Mouse (Mus musculus): ENCODE data around the gene Anapc11. TPM values are rescaled to one million over a fixed set of nuclear protein-coding genes. Genes with fewer than 3 reads are reported as not detected.
A peak's percentile ranks its signal among the peaks of the same experiment; 100 is the strongest.

Gene Anapc11
- polyA plus RNA-seq, 1 experiment, result not detected

DNA sequence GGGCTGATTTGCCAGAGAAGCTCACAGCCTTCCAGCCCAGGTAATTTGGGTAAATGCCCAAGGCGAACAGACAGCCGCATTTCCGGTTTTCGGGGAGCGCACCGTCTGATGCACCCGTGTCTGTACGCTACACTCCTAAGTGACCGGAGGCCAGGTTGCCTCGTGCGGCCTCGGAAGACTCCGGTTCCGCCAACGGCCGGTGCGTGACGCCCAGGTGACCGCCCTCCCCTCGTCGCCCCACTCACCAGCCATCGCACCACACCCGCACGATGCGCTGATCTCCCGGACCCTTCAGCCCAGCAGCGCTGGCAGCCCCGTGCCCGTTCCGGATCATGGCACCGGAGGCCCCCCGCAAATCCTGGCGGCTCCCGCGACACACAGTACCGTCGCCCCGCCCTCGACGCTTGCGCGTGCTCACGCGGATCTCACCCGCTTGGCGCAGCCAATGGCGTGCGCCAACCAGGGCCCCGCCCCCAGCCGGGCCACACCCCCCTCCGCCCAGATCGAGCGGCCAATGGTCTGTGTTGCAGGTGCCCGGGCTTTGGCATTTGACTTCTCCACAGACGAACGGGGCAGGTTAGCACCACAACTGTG lies 19.4 kb downstream of the Anapc11 start, which contains the start of gene Pcyt2:
Gene Pcyt2 (minus strand): TSS at position 418 of the 594 bp plus-strand sequence.
- H3K4me1 ChIP-seq (ENCODE audit: control insufficient read depth, insufficient read depth, low read length), result peaks cover 19% of the 10 kb centered on the region
- peak within 1 kb of the TSS; percentile 59 for H3K27ac ChIP-seq (ENCODE audit: insufficient read depth, low read depth, low read length)
- WGBS, result under 1% methylated on average over 56 of the region's 56 CpGs
- peak within 1 kb of the TSS; percentile 81 for H3K4me3 ChIP-seq (ENCODE audit: insufficient read depth, low read depth, low read length)
- TF ChIP-seq CTCF (IDR thresholded peaks at IDR 0.05; ENCODE audit: insufficient read depth, low read depth, low read length) (no peak), POLR2A (IDR thresholded peaks at IDR 0.05; ENCODE audit: insufficient read depth, low read depth, low read length) (peak; percentile 87)

- WGBS, result 93% methylated on average over 25 of the region's 25 CpGs
- no peak overlapping the region for H3K4me3 ChIP-seq (ENCODE audit: insufficient read depth, low read depth, low read length)
- TF ChIP-seq CTCF (IDR thresholded peaks at IDR 0.05; ENCODE audit: insufficient read depth, low read depth, low read length) (no peak), POLR2A (IDR thresholded peaks at IDR 0.05; ENCODE audit: insufficient read depth, low read depth, low read length) (no peak)
- H3K27ac ChIP-seq (ENCODE audit: insufficient read depth, low read depth, low read length), result no peak overlapping the region
- peaks cover 22% of the 10 kb centered on the region for H3K4me1 ChIP-seq (ENCODE audit: control insufficient read depth, insufficient read depth, low read length)
These were observed 20.7 kb downstream of the Anapc11 start for GRCm38 (mm10) chr11:120618619-120619535.

GRCm38 (mm10) chr11:120620195-120620594 lies 22.0 kb downstream of the Anapc11 start:
- no peak overlapping the region for H3K4me3 ChIP-seq (ENCODE audit: insufficient read depth, low read depth, low read length)
- H3K27ac ChIP-seq (ENCODE audit: insufficient read depth, low read depth, low read length), result no peak overlapping the region
- peaks cover 22% of the 10 kb centered on the region for H3K4me1 ChIP-seq (ENCODE audit: control insufficient read depth, insufficient read depth, low read length)
- TF ChIP-seq POLR2A (IDR thresholded peaks at IDR 0.05; ENCODE audit: insufficient read depth, low read depth, low read length) (no peak), CTCF (IDR thresholded peaks at IDR 0.05; ENCODE audit: insufficient read depth, low read depth, low read length) (no peak)
- WGBS, result 91% methylated on average over 14 of the region's 14 CpGs

DNA sequence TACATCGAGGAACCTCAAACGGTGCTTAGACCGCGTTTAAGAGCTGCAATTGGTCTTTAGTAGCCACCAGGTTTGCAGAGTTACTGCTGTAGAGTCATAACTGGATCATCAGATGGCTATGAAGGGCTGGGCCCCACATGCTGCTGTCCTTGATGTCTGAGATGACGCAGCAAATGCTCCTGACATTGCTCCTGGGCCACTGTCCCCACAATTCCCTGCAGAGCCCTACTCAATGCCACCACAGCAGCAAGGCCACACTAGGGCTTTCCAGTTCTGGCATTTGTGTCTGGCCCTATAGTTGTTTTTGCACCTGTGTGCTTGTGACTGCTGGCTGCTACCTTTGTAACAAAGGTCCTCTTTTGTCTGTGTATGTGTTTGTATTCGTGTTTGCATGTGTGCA lies 24.6 kb downstream of the Anapc11 start:
- no peak for TF ChIP-seq CTCF (IDR thresholded peaks at IDR 0.05; ENCODE audit: insufficient read depth, low read depth, low read length)
- TF ChIP-seq POLR2A (IDR thresholded peaks at IDR 0.05; ENCODE audit: insufficient read depth, low read depth, low read length), result no peak
- 90% methylated on average over 6 of the region's 6 CpGs for WGBS
- H3K27ac ChIP-seq (ENCODE audit: insufficient read depth, low read depth, low read length), result no peak overlapping the region
- no peak overlapping the region for H3K4me3 ChIP-seq (ENCODE audit: insufficient read depth, low read depth, low read length)
- peaks cover 18% of the 10 kb centered on the region for H3K4me1 ChIP-seq (ENCODE audit: control insufficient read depth, insufficient read depth, low read length)

DNA sequence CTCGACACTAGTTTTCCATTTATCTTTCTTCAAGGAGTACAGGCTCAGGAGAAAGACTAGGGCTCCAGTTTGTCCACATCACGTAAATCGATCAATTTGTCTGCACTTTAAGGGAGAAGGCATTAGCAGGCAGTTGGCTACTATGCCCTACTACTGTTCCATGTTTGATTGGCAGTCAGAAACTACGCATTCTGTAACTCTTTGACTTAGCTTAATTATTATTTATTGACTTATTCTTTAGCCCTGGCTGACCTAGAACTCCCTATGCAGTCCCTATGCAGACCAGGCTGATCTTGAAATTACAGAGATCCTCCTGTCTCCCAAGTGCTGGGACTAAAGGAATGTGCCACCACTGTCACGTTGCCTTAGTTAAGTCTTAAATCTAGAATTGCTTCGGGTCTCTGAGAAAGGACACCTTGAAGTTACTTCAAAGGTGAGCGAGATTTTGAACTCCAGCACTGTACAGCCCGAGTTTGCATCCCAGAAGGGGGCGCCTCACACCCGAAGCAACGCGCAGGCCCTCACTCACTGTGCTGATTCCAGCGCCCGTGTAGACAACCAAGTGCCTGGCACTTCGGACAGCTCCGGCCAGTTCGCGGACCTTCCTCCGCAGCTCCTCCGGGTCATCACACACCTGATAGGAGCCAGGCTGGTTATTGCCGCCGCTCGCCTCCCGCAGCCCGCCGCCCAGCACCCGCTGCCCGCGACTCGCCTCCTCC lies 25.9 kb downstream of the Anapc11 start:
- Histone ChIP-seq H3K27ac (ENCODE audit: insufficient read depth, low read depth, low read length) (no peak overlapping the region), H3K4me1 (ENCODE audit: control insufficient read depth, insufficient read depth, low read length) (peaks cover 18% of the 10 kb centered on the region), H3K4me3 (ENCODE audit: insufficient read depth, low read depth, low read length) (peak overlapping the region; percentile 90)
- peak; percentile 43; the same call in 1 of the 2 replicates for TF ChIP-seq CTCF (IDR thresholded peaks at IDR 0.05; ENCODE audit: insufficient read depth, low read depth, low read length)
- TF ChIP-seq POLR2A (IDR thresholded peaks at IDR 0.05; ENCODE audit: insufficient read depth, low read depth, low read length), result no peak
- WGBS, result 12% methylated on average over 29 of the region's 30 CpGs

GRCm38 (mm10) chr11:120624680-120625111 lies 26.5 kb downstream of the Anapc11 start:
- TF ChIP-seq CTCF (IDR thresholded peaks at IDR 0.05; ENCODE audit: insufficient read depth, low read depth, low read length) (no peak), POLR2A (IDR thresholded peaks at IDR 0.05; ENCODE audit: insufficient read depth, low read depth, low read length) (peak; percentile 70)
- Histone ChIP-seq H3K4me3 (ENCODE audit: insufficient read depth, low read depth, low read length) (peak overlapping the region; percentile 90), H3K4me1 (ENCODE audit: control insufficient read depth, insufficient read depth, low read length) (peaks cover 23% of the 10 kb centered on the region), H3K27ac (ENCODE audit: insufficient read depth, low read depth, low read length) (no peak overlapping the region)
- WGBS, result under 1% methylated on average over 53 of the region's 53 CpGs

GRCm38 (mm10) chr11:120625152-120625775 lies 27.0 kb downstream of the Anapc11 start, which contains the start of gene Sirt7:
Sirt7 (minus strand) TSS chr11:120625240.
- 0 out of 2 replicates have a peak within 1 kb of the TSS, but pooled peaks have one; percentile 22 for H3K27ac ChIP-seq (ENCODE audit: insufficient read depth, low read depth, low read length)
- H3K4me1 ChIP-seq (ENCODE audit: control insufficient read depth, insufficient read depth, low read length), result peaks cover 29% of the 10 kb centered on the region
- TF ChIP-seq POLR2A (IDR thresholded peaks at IDR 0.05; ENCODE audit: insufficient read depth, low read depth, low read length) (no peak), CTCF (IDR thresholded peaks at IDR 0.05; ENCODE audit: insufficient read depth, low read depth, low read length) (no peak)
- peak within 1 kb of the TSS; percentile 90 for H3K4me3 ChIP-seq (ENCODE audit: insufficient read depth, low read depth, low read length)
- 12% methylated on average over 5 of the region's 5 CpGs for WGBS

GRCm38 (mm10) chr11:120626785-120627467 lies 28.7 kb downstream of the Anapc11 start:
- Histone ChIP-seq H3K4me1 (ENCODE audit: control insufficient read depth, insufficient read depth, low read length) (peaks cover 42% of the 10 kb centered on the region), H3K4me3 (ENCODE audit: insufficient read depth, low read depth, low read length) (no peak overlapping the region), H3K27ac (ENCODE audit: insufficient read depth, low read depth, low read length) (no peak overlapping the region)
- TF ChIP-seq CTCF (IDR thresholded peaks at IDR 0.05; ENCODE audit: insufficient read depth, low read depth, low read length) (no peak), POLR2A (IDR thresholded peaks at IDR 0.05; ENCODE audit: insufficient read depth, low read depth, low read length) (no peak)
- 83% methylated on average over 11 of the region's 11 CpGs for WGBS
